Mouse (Mus musculus) hematopoietic stem cell, adult 5-6 weeks (primary cell): ENCODE results near the gene Noc4l. TPM values are rescaled to one million over a fixed set of nuclear protein-coding genes. Genes with fewer than 3 reads are reported as not detected.
A peak's percentile ranks its signal among the peaks of the same experiment; 100 is the strongest.

Source experiments
- ATAC-seq, 2 experiments: fragments of 125-278 bp in 1 of 2; replicated peaks in 1 of 2; 2 replicates each; pipeline ENCODE4 v1.8.0; 2016 to 2017; ENCODE audit warnings: inconsistent platforms in 2 of 2, mild to moderate bottlenecking in 2 of 2, moderate number of reproducible peaks in 2 of 2, low read depth in 1 of 2, moderate TSS enrichment in 1 of 2; ENCODE audit not compliant: low FRiP score in 2 of 2, poor library complexity in 2 of 2, severe bottlenecking in 2 of 2, insufficient read depth in 1 of 2, low TSS enrichment in 1 of 2
- total RNA-seq: library from RNA; stranded (forward); fragments of 172-1452, 232-1000 nt; gene quantifications from 2 replicates; pipeline ENCODE4 v1.2.3, GENCODE M21; 2017

The Noc4l gene
- total RNA-seq, 1 experiment from 2014 or later, result 24.8 TPM

- no peak for ATAC-seq
These were observed 34.0 kb downstream of the Noc4l start for GRCm38 (mm10) chr5:110619226-110619625.

GRCm38 (mm10) chr5:110611435-110612158, 41.6 kb downstream of the Noc4l start:
- ATAC-seq, result no peak

- no peak for ATAC-seq
These were observed 42.7 kb downstream of the Noc4l start for GRCm38 (mm10) chr5:110610484-110610883.

DNA sequence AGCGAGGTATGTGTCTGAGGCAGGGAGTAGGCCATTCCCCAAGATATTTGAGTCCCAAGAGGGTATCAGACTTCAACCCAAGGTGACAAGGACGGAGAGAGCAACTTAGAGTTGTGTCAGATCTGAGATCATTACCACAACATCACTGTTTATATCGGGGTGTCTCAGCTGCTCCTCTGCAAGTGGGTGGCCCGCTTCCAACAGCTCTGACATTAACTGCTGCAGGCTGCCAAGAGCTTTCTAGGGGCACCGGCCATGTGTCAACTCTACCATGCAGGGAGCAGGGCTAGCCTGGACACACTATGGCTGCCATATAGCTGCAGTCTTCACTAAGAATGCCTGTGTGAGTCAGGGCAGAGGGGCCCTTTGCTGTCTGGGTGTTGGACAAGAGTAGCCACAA, 43.3 kb downstream of the Noc4l start:
- no peak for ATAC-seq

DNA sequence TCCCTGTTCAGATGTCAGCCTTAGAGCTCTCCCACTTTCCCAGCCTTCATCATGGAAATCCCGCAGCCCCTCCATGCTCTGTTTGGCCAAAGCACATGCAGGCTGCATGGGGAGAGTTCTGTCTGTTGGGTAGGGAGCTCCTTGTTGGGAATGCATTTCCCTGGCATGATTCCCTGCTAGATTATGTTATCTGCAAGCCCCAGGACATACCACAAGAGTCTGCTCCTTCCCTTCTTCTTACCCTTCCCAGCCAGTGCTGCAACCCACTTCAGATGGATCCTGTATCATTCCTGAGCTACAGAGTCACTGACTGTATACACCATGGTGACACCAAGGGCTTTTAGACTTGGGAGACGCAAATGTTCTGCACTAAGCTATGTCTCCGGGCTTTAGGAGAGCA, 43.8 kb downstream of the Noc4l start:
- no peak for ATAC-seq

- ATAC-seq, result no peak
These were observed 44.3 kb downstream of the Noc4l start for GRCm38 (mm10) chr5:110608941-110609340.

GRCm38 (mm10) chr5:110608336-110608735, 44.9 kb downstream of the Noc4l start:
- ATAC-seq, result no peak

DNA sequence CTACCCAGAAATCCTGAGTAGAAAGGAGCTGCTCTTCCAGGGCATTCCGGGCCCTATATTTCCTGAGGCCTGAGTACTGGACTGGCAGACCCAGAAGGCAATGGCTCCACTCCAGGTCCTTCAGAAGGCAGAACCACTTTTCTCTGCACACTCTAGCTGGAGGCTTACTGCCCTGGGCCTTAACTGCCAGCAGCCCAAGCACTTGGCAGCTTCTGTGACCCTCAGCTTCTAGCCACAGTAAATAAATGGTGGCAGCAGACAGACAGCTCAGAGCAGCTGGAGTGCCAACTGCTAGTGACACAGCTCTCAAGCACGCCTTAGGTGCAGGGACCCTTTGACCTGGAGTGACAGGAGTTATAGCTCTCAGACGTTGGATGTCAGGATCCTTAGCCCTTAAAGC, 45.5 kb downstream of the Noc4l start:
- ATAC-seq, result no peak

DNA sequence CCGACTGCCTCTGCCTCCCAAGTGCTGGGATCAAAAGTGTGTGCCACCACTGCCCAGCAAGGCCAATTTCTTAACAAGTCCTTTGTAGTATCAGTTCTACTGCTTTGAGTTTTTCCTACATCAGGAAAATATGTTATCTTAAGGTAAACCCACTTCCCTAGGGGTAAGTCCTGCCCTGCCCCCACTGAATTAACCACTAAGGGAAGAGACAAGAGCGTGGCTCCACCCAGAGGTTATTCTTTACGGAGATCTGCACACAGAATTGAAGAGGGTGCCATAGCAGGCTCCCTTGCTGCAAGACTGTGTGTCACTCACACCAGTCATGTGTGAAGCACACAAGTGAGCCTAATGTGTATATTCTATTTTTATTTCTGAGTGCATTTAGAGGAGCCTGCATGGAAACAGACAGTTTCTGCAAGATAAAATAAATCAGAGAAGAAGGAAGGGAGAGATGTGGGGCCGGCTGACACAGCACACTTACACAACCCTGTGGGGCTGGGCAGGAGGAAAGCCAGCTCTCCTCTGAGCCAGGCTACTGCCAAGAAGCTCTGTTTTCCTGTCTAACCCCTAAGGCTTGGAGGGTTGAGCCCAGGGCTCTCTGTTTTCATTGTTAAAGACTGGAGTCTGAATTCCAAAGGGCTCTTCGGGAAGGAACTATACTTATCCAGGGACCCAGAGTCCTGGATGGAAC, 47.5 kb downstream of the Noc4l start:
- 0 out of 4 replicates have a peak, but pooled peaks of 1 of the 2 experiments have one; percentile 34 for ATAC-seq

- ATAC-seq, result no peak
These were observed 48.9 kb downstream of the Noc4l start for GRCm38 (mm10) chr5:110604311-110604710.

DNA sequence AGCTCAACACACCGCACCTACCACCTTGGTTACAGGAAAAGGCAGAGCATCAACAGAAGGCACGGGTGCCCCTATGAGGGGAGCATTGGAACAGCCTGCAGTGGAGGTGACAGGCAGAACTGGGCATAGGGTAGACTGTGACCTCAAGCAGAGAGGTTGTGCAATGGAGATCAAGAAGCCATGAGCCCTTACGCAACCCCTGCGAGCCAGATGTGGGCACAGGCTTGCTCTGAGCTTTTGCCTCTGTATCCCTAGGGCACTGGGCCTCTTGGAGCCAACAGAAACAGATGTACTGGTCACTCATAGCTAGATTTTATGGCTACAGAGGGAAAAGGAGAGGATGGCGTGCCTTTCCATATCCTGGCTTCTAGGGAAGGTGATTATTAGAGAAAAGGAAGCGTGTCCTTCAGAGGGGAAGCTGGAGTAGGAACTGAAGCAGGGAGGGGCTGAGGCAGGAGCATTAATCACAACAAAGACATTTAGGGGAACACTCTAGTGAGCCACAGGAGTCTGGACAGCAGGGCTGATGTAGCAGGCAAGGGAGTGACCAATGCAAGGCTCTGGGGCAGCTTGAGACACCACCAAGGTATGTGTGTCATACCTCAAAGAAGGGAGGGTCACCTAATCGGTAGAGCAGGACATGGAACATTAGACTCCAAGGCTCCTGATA, 50.1 kb downstream of the Noc4l start:
- peak in 1 of 2 experiments; percentile 46; a peak in 2 of 4 replicates for ATAC-seq

Other genes with a start within 250 kb of the Noc4l start
- 16.8 and 20.1 TPM in 2 replicates for gene Fbrsl1, start 204.9 kb downstream of the Noc4l start, total RNA-seq
- not detected in 2 replicates for gene Galnt9, start 109.1 kb downstream of the Noc4l start, total RNA-seq
- 4.9 and 9.2 TPM in 2 replicates for gene Ddx51, start within 50 bp of the Noc4l start, total RNA-seq
- 47.0 and 56.7 TPM in 2 replicates for gene Ep400, start 117.3 kb upstream of the Noc4l start, total RNA-seq
- 46.0 and 75.6 TPM in 2 replicates for gene Pus1, start 127.2 kb upstream of the Noc4l start, total RNA-seq
- gene Ulk1, start 156.7 kb upstream of the Noc4l start, total RNA-seq, result 15.6 and 24.0 TPM in 2 replicates
- gene Hscb, start 186.4 kb upstream of the Noc4l start, total RNA-seq, result 76.1 and 99.3 TPM in 2 replicates
- gene Chek2, start 186.6 kb upstream of the Noc4l start, total RNA-seq, result 37.2 and 42.2 TPM in 2 replicates
- 2.3 and 4.8 TPM in 2 replicates for gene Ttc28, start 226.4 kb upstream of the Noc4l start, total RNA-seq